Mouse (Mus musculus) E14TG2a.4 (cell line): ENCODE measurements around the gene 9230104L09Rik.

Source experiments
- CTCF ChIP-seq: conservative IDR thresholded peaks from 2 replicates; pipeline ENCODE4 v1.5.1; 2014; ENCODE audit warnings: low read length
- NANOG ChIP-seq: IDR thresholded peaks from 2 replicates; pipeline ENCODE4 v1.6.1; 2014; ENCODE audit warnings: borderline replicate concordance, low read length, mixed read lengths

DNA sequence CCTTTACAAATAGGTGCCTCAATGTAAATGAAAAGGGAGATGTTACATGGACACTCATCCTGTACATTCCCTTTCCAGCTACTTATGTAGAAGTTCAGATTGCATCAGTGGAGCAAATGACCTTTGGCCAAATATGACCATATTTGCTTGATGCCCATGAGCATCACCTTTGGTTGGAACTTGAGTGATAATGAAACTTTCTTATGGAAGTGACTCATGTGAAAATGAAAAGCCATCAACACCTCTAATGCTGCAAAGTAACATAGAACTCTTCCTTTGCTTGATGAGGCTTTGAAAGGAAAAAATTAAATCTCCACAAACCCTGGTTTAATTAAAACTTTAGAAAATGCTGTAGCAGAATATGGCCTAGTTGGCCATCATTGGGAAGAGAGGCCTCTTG lies 28.3 kb upstream of the 9230104L09Rik start:
- TF ChIP-seq CTCF (no peak), NANOG (no peak)
